Mouse (Mus musculus) lung, postnatal 0 days (tissue): ENCODE measurements around the gene Phyhipl.

Source experiments
- CTCF ChIP-seq: IDR thresholded peaks from 2 replicates; pipeline ENCODE4 v1.5.1; 2016; ENCODE audit warnings: antibody characterized with exemption, mild to moderate bottlenecking
- EP300 ChIP-seq: IDR thresholded peaks from 2 replicates; pipeline ENCODE4 v1.6.1; 2016; ENCODE audit warnings: antibody characterized with exemption, mild to moderate bottlenecking, control low read depth

DNA sequence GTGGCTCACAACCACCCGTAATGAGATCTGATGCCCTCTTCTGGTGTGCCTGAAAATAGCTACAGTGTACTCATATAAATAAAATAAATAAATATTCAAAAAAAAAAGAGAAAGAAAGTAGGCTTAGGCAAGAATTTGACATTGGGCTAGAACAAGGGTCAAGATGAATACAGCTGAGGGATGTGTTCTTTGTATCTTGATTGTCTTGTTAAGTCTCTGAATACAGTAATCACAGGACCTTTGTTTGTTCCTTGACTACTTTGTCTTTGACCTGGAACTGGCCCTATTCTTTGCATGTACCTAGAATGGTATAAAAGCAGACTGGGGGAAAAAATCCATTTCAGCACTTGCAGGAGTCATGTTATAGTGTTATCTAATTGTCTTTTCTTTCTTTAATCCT lies 44.1 kb downstream of the Phyhipl start:
- TF ChIP-seq CTCF, result no peak
- no peak for TF ChIP-seq EP300
